Mouse (Mus musculus): ENCODE data around the gene Spp2.

Gene Spp2

DNA sequence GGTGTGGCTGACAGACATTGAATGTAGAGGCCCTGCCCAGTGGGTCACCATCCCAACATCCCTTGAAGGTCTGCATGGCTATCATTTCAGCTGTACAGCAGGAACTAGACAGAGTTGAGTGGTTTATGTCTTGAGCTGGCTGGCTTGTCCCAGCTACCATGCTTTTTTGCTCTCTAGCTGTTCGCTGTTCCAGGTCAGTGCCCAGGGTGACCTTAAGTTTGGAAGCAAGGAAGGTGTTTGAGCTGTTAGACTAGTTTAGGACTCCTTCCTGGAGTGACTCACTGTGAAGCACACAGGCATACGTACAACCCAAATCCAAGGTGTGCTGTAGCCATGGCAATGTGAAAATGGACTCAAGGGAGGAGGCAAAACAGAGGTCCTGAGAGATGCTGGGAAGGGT lies 61.6 kb downstream of the Spp2 start:
- DNase-seq: peak in 1 of 2 experiments; percentile 31

DNA sequence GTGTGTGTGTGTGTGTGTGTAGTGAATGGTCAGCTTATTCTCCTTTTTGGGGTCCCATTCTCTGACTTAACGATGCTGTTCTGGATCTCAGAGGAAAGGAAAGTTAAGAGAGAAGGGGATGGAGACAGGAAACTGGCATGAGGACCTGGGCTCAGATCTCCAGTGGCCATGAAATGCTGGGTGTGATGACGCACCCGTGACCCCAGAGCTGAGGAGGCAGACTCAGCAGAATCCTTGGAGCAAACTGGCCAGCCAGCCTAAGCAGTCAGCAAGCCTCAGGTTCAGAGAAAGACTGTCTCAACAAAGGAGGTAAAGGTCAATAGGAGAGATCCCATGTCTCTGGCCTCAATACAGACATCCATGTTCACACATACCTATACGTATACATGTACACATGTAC lies 63.0 kb downstream of the Spp2 start:
- DNase-seq: no peak

DNA sequence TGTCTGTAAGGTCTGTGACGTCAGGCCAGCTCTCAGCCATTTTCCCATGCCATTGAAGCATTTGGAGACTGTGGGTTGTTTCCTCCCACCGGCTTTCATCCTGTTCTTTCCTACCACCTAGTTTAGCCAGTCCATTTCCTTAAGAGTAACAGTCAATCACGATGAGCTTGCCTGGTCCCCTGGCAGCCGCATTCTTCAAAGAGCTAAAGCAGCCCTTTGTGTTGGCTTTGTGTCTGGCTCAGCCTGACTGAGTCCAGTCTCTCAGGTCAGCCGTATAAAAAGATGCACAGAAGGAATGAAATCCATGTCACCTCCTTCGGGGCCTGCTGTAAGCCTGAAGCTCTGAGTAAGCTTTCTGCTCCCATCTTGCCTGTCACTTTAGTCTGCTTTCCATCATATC lies 65.5 kb downstream of the Spp2 start:
- no peak for DNase-seq

DNA sequence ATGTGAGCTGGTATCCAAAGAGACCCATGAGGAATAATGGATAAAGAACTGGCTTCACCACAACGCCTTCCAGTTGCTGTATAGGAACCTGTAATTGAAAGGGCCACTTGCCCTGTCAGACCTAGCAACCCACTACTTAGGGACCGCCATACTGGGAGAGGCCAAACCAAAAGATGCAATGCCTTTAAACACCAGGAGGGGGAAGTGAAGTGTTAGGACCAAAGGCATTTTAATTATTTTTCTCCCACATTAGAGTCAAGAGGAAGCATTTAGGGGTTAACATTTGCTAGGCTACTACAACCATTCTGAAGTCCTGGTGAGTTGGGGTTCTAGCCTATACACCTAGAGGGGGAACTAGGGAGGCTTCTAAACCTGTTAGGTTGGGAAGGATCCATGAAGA lies 67.1 kb downstream of the Spp2 start:
- DNase-seq: no peak

DNA sequence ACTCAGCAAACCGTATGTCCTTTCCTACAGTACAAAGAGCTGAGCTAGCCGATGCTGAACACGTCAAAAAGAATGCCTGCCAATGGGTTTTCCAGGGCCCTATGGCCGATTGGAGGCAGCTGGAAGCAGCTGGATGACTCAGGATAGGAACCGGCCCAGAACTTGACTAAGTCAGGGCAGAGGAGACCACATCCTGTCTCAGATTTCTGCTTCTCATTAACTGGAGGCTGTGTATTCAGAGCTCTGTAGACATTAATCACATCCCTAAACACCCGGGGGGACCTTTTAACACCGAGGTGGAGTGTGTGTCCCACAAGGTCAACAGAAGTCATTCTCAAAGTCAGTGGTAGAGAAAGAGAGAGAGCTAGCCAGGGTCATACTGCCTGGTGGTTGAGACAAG lies 67.8 kb downstream of the Spp2 start:
- DNase-seq: peak; percentile 66 to 73

DNA sequence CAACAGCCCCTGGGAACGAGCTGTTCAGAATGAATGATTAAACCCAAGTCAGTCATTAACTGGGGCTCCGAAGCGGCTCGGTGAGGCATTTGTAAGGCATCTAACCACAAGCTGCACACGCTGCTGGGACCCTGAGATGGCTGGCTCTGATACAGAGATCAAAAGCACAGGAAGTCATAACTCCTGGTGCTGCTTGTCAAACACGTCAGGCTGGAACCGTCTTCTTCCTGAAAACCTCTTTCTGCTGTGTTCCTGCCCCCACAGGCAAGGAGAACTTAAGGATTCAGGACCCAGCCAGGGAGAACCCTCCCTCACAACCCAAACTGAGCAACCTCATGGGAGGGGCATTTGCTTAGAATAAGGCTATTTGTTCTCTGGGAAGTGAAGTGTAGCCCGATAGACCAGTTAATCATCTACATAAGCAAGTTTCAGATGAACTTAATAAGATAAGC lies 68.8 kb downstream of the Spp2 start:
- peak; percentile 77 to 82 for DNase-seq

All from kidney, adult 8-10 months (tissue).